Mouse (Mus musculus): ENCODE results near the gene Cdk6.

DNA sequence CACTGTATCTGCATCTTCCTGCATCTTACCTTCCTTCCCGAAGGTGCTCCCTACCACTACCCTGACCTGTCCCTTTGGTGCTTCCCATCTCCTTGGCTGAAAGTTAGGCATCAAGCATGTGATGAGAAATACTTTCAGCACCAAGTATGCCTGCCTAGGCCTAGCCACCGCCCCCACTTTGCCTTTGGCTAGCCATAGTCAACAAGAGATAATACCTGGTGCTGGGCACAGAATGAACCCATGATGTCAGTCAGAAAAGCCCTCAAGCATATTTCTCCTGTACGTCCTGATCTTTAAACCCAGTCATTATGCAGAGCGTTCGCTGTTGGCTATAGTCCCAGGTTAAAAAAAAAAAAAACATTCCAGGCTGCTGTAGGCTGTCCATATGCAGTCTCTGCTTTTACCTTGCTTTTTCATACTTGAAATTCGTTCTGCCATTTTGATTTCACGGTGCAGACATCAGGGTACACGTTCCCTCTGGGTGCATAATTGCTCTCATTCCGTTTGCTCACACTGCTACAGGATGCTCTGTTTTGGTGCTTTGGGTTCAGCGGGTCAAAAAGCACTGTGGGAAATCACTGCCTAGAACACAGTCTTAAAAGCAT, 188.4 kb downstream of the Cdk6 start:
- TF ChIP-seq CTCF (IDR thresholded peaks at IDR 0.05; ENCODE audit: control insufficient read depth, insufficient read depth, low read length) (no peak), POLR2A (IDR thresholded peaks at IDR 0.05; ENCODE audit: borderline replicate concordance, control insufficient read depth, low read depth, low read length) (no peak)

Measured in bone marrow, adult 2 months (tissue).